Mouse (Mus musculus): ENCODE data around the gene Ormdl2.

- TF ChIP-seq POLR2A (IDR thresholded peaks at IDR 0.05; ENCODE audit: extremely low read depth, insufficient read depth, low read length), result no peak
- TF ChIP-seq CTCF (IDR thresholded peaks at IDR 0.05; ENCODE audit: extremely low read depth, insufficient read depth, low read length), result no peak
These were observed 42.2 kb downstream of the Ormdl2 start for GRCm38 (mm10) chr10:128779011-128779795.
